Mouse (Mus musculus) embryonic fibroblast, embryonic 13.5 days (primary cell): ENCODE measurements around the gene Hepacam.

ENCODE experiments used
- CTCF ChIP-seq: IDR thresholded peaks from 2 replicates; pipeline ENCODE4 v1.5.1; 2011; ENCODE audit warnings: mild to moderate bottlenecking, control low read depth, low read length, moderate library complexity, borderline replicate concordance; ENCODE audit not compliant: insufficient read depth
- POLR2A ChIP-seq: IDR thresholded peaks from 2 replicates; pipeline ENCODE4 v1.6.1; 2011; ENCODE audit warnings: low read depth, mild to moderate bottlenecking, control low read depth, low read length, moderate library complexity

- TF ChIP-seq POLR2A, result no peak
- no peak for TF ChIP-seq CTCF
Observed at GRCm38 (mm10) chr9:37345406-37345805, 21.7 kb upstream of the Hepacam start.
